Mouse (Mus musculus): ENCODE data around the gene Mtx2.

DNA sequence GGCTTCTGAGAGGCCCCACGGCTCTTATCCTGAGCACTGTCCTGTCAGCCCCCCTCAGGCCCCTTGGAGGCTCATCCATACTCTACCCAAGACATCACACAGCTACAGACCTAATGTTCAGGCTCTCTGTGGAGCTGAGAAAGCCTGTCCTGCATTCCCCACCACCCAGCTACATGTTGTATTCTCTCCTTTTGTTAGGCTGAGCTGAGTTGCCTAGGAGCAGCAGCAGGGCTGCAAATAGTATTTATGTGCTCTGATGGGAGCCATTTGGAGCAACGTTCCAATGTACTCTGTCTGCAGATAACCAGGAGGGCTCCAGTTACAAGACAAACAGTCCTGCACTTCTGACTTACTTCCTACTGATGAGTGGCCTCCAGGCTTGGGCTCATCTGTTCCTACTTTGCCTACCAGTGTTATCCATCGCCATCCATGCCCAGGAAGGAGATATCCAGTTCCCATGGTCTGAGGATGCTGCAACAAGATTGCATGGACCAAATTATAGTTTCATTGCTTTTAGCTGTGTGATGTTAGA is 76.2 kb downstream of the Mtx2 start:
- TF ChIP-seq CTCF (IDR thresholded peaks at IDR 0.05; ENCODE audit: low read depth, low read length) (no peak), TAL1 (conservative IDR thresholded peaks at IDR 0.05; ENCODE audit: low read depth, low read length) (no peak)

All from G1E (cell line).